Mouse (Mus musculus) testis, adult 2 months (tissue): ENCODE results near the gene Clcn1.

ENCODE experiments used
- CTCF ChIP-seq: fragments of 200-500 bp; IDR thresholded peaks from 2 replicates; pipeline ENCODE4 v1.5.1; 2012; ENCODE audit warnings: low read depth, mild to moderate bottlenecking, inconsistent platforms, low read length, moderate library complexity; ENCODE audit not compliant: control insufficient read depth, insufficient read depth, insufficient replicate concordance
- POLR2A ChIP-seq: fragments of 200-500 bp; IDR thresholded peaks from 2 replicates; pipeline ENCODE4 v1.6.1; 2012; ENCODE audit warnings: low read depth, mild to moderate bottlenecking, inconsistent platforms, low read length, moderate library complexity; ENCODE audit not compliant: control insufficient read depth

DNA sequence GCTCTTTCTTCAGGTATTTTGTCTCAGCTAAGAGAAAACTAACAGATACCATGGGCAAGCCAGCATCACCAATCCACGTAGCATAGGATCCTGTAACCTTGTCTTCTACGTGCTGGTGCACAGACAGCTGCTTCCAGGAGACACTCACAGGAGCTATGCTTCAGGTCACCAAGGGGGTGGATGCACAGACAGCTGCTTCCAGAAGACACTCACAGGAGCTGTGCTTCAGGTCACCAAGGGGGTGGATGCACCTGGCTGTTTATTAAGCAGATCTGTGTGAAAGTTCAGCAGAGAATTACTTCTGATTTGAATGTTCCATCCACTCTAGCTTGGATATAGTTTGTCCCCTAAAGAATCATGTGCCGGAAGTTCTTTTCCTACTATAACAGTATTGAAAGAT is 44.5 kb downstream of the Clcn1 start:
- TF ChIP-seq CTCF (no peak), POLR2A (no peak)
